Mouse (Mus musculus): ENCODE results near the gene Gpr89. TPM values are rescaled to one million over a fixed set of nuclear protein-coding genes. Genes with fewer than 3 reads are reported as not detected.

Gene Gpr89
- polyA plus RNA-seq, 1 experiment from 2014 or later, result 33.5 TPM

Other genes starting within 250 kb of the Gpr89 start
- gene Ankrd35, start 235.2 kb downstream of the Gpr89 start, polyA plus RNA-seq (2016; fragmentation: Nextera tagmentation; extraction: Ambion mirVana), result 0.26 and 0.31 TPM in 2 replicates
- gene Pias3, start 209.0 kb downstream of the Gpr89 start, polyA plus RNA-seq (2016; fragmentation: Nextera tagmentation; extraction: Ambion mirVana), result 10.1 and 11.0 TPM in 2 replicates
- 1.4 and 1.5 TPM in 2 replicates for gene Nudt17, start 196.8 kb downstream of the Gpr89 start, polyA plus RNA-seq (2016; fragmentation: Nextera tagmentation; extraction: Ambion mirVana)
- gene Polr3c, start 177.7 kb downstream of the Gpr89 start, polyA plus RNA-seq (2016; fragmentation: Nextera tagmentation; extraction: Ambion mirVana), result 30.1 and 30.9 TPM in 2 replicates
- 38.4 and 40.9 TPM in 2 replicates for gene Rnf115, start 177.7 kb downstream of the Gpr89 start, polyA plus RNA-seq (2016; fragmentation: Nextera tagmentation; extraction: Ambion mirVana)
- 6.1 and 6.4 TPM in 2 replicates for gene Pdzk1, start 76.1 kb downstream of the Gpr89 start, polyA plus RNA-seq (2016; fragmentation: Nextera tagmentation; extraction: Ambion mirVana)
- 0.08 and 0.13 TPM in 2 replicates for gene Cd160, start 76.0 kb downstream of the Gpr89 start, polyA plus RNA-seq (2016; fragmentation: Nextera tagmentation; extraction: Ambion mirVana)
- gene Gja5, start 653 bp downstream of the Gpr89 start, polyA plus RNA-seq (2016; fragmentation: Nextera tagmentation; extraction: Ambion mirVana), result 2.5 TPM in 2 replicates
- gene Gja8, start 20.7 kb upstream of the Gpr89 start, polyA plus RNA-seq (2016; fragmentation: Nextera tagmentation; extraction: Ambion mirVana), result not detected in 2 replicates

Measured in liver, embryonic 12.5 days (tissue).